Mouse (Mus musculus) A20 (cell line): ENCODE data around the gene Babam2.

Experiments used
- DNase-seq: peaks from one replicate; pipeline ENCODE4 v3.0.0-alpha.2; 2011; ENCODE audit warnings: low read depth, low spot score

Gene Babam2

DNA sequence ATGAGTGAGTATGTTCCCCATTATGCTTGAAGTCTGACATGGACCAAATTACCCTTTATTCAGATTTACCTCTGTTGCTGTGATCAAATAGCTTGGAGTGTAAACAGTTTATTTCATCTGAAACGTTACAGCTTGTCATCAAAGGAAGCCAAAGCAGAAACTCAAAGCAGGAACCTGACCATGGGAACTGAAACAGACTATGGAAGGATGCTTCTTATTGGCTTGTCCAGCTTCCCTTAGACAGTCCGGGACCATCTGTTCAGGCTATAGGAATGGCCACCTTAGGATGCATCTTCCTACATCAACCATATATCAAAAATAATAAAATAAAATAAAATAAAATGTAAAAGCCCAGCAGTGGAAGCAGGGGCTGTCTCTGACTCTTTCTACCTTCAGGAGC is 183.0 kb downstream of the Babam2 start:
- DNase-seq: no peak

DNA sequence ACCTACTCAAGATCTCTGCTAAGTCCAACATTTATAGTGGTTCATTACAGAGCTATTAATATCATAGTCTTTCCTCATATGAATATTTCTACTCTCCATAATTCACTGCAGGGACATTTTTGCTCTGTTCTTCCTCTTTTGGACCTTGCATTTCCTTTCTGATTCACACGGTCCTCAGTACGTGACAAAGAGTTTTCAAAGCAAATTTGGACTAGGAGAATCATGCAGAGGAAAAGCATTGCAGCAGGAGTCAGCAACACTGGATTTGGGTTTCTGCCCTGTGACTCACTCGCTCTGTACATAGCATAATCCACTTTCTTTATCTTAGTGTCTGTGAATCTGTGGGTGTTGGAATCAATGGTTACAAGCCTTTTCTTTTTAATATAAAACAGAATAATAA is 184.8 kb downstream of the Babam2 start:
- DNase-seq: no peak

DNA sequence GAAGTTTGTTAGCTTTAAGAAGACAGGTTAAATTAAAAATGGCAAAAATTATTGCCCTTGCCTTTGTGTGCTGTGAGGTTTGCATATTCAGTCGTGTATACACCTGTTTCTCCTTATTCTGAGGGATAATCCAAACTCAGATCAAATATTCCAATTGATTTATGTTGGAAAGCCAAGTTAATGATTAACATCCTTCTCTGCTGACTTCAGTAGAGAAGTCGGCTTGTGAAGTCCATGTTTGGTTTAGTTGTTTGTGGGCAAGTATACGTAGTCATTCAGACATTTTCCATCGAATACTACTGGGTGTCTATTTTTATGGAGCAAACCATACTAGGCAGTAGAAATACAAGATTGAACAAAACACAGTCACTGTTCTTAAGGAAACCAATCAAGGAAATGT is 187.5 kb downstream of the Babam2 start:
- no peak for DNase-seq

DNA sequence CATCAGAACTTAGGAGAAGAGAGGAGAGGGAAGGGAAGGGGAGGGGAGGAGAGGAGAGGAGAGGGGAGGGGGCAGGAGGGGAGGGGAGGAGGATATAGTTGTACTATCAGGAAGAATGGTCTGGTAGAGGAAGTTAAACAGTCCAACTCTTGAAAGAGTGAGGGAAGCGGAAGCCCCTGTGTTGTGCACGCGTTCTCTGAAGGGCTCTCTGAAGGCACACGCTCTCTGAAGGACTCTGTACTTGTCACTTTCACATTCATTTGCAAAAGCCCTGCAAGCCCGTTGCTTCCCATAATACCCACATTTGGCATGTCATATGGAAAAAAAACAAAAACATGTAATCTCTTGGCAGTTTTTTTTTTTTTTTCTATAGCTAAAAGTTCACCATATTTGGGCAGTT is 190.1 kb downstream of the Babam2 start:
- no peak for DNase-seq

DNA sequence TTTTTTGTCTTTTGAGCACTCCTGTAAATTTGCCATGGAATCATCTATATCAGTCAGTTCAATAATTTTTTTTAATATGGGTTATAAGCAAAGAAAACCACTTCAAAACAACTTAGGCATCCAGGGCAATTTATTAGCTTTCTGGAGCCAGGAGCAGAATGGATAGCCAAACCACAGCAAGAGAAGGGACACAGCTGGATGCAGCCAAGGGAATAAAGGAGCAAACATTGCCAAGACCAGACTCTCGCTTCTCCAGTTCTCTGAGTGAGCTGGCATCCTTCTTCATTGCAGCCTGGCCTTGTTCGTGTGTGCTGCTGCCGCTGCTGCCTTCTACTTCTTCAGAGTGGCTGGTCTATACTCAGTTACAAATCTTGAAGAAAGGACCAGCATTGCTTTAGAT is 190.9 kb downstream of the Babam2 start:
- DNase-seq: no peak

DNA sequence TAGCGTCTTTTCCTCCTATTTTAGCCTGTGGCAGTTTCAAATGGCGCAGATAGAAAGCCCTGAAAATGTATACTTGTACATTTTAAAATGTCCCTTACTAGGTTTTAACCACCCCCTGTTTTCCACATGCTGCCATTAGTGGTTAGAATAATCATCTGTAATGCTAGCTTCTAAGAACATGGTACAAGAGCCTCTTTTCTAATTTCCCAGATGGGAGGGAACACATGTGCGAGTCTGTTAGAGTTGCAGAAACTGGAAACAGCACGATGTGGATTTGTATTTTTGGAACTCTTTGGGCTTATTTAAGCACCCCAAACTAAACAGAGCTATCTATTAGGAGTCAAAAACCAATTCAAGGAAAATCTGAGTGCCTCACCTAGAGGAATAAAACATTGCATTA is 195.1 kb downstream of the Babam2 start:
- DNase-seq: no peak

DNA sequence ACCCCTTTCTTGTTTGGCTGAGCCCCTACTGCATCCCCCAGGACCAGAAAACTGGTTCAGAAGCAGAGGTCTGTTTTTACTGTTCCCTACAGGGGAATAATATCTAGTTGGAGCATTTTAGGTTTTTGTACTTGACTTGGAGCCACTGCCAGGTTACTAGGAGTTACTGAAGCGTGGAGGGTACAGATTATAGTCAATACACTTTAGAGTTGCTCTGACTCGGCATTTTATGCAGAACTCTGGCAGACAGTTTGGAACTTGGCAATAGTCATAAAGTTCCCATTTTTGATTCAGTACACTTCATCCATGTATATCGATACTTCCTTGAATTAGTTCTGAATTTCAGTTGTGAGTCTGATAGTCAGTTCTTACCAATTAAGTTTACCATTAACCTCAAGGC is 202.4 kb downstream of the Babam2 start:
- no peak for DNase-seq

DNA sequence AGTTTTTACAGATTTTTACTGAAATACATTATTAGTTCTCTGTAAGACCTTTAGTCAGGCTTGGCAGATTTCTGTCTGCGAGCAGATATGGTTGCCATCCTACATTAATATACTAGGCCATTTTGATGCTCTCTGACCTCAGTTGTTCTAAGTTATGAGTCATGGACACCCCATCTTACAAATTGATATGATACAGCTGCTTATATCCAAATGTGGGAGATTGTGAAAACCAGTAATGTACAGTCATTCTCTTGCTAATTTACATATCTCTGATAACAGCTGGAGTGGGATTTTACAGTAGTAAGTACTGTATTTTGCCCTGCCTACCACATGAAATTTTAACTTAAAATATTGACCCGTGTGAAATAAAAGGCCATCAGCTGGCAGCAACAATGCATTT is 204.7 kb downstream of the Babam2 start:
- no peak for DNase-seq

DNA sequence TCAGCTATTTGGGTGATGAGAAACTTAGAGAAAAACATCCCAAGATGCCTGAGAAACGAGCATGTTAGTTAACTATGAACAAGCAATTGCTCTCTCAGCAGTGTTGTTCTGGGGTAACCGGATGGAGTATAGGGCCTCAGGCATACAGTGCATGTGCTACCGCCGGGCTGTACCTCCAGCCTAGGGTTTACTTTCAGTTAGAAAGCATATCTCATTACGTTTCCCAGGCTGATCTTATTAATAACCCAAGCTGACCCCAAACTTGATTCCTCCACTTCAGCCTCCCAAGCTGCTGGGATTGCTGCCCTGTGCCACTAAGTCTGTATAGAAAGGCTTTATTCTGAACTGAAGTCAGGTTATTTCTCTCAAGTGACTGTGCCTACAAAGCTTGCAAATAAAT is 205.4 kb downstream of the Babam2 start:
- no peak for DNase-seq

DNA sequence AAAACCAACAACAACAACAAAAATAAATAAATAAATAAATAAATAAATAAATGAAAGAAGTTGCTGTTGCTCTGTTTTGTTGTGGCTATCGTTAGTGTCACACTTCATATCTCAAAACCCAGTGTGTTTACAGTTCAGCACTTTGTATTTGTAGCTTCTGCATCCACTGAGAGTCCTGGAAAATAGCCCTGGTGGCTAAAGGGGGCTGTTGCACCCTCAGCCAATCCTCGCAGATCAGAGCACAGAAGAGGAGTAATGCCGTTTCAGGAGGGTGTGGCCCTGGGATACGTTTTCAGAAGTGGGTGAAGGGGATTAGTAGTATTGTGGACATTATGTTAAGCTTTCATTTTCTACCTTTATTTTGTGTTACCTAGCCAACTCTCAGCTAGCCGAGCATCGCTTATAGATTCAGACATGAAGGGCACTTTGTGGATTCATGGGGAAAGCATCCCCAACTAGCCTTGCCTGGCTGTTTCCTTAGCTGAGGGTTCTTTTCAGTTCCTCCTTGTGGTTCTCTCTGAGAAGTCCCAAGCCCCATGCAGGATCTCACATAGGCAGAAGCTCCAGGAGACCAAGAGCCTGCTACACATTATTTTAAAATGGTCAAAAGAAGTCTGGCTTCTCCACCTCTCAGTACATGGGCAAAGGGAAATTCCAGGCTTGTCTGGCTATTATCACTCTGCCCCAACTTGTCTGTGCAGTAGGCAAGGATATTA is 207.6 kb downstream of the Babam2 start:
- DNase-seq: no peak

DNA sequence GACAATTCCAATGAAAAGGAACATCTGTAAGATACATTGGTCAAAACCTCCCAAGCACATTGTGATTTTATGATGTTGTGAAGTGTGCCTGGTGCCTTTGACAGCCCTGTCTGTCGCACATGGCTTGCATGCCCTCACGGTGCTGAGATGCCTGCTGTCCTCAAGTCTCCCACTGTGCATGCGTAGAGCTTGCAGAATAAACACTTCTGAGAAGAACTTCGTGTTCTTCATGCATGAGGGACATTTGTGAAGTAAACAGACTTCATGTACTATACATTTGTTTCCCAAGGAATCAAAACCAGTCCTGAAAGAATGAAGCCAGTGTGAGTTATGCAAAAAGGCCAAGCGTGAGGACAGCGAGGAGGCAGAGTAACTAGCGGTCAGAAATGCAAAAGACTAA is 208.3 kb downstream of the Babam2 start:
- DNase-seq: no peak

DNA sequence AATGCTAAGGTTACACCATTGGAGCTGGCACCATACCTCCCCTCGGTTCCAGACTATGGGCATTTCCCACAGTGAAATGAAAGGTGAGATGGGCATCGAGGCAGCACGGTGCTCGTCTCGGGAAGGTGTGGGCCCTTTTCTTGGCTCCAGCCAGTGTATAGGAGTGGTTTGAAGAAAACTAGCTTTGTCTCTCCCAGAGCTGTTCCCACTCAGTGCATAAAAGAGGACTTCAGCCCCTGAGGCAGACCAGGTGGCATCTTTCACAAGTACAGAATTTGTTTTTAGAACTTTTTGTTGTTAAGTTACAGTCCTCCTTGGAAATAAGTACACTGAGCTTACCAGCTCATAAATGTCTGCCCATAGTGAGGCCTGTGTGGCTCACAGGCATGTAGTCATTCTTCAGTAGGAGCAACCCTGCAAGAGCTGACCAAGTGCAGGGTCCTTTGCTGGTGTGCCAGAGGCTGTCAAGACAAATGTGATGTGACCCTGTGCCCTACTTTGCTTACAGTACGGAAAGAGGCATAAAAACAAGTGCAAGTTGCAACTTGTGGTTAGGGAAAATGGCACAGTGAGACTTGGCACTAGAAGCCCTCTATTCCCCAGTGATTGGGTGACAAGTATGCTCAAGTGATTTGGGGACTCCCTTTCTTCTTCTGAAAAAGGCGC is 208.9 kb downstream of the Babam2 start:
- no peak for DNase-seq

DNA sequence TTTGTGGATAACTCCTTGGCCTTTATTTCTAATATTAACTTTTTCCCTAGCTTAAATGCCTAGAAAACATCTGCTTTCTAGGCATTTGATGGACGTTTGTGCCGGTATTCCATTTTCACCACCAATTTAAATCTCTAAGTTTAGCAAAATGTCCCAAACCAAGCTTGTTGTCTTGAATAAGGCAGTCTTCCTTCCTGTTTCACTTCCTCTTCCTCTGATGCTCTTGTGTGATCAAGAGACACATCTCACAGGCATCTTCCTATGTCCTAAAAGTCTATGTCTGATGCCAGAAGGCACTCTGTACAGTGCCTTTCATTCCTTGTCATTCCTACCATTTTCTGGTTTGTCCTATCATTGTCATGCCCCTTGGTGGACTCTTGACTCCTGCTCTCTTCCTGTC is 210.5 kb downstream of the Babam2 start:
- peak; percentile 62 for DNase-seq

DNA sequence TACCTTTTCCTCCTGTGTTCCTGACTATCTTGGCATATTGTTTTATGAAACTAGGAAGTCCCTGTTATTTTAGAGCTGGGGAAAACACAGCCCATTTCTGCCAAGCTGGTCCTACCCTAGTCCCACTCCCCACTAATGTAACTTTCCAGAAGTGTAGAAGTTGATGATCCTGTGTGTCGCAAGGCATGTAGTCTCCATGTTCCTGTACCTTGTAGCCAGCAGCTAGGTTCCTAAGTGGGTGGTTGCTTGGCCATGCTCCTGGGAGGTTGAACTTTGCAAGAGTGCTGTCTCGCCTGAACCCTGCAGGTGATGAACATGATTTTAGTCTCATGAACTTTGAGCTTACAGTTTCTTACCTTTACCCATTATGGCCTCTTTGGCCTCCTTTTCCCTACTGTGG is 211.3 kb downstream of the Babam2 start:
- no peak for DNase-seq

DNA sequence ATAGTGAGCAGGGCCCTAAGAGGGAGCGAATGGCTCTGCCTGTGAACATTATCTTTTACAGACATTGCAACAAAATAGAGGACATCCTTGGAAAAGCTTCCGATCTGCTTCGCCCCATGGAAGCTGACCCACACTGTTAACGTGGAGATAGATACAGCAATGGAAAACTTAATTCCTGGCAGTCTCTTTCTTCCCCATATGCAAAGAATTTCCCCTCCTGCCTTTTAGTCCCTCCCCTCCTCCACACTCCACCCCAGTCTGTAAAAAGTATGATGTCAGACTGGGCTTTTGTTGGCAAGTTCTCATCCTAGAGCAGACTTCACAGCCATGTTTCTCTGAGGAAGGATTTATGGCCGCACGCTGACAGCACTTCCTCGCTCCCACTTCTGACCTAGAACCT is 218.8 kb downstream of the Babam2 start:
- no peak for DNase-seq

DNA sequence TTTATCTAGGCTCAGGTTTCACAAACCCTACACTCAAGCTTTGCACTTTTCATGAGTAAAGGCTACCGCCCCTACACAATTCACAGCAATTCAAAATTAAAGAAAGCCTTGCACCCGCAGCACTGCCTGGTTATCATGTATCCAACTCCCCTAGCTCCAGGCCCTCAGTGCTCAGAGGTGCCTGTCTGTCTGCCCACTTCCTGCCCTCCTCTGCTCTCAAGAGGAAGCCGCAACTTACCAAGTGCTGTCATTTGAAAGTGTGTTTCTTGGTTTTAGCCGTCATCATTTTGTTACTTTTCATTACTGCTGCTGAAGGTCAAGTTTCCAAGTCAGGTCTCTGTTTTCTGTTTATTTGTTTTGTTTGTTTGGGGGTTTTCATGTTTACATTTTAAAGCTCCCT is 221.1 kb downstream of the Babam2 start:
- DNase-seq: no peak

DNA sequence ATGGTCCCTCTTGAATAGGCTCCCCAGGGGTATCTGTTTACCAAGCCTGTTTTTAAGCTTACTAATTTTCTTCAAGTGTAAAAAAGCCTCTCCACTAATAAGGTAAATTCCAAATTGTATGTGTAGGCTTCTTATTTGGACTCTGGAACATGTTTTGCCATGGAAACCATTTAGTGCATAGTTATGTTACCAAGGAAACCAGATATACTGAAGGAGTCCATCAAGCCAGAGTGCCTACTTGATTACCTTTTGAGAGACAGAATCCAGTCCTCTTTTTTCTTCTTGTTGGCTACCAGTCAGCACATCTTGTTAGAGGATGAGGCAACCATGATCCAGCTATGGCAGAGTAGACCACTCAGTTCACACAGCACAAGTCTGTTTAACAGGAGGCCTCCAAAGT is 222.6 kb downstream of the Babam2 start:
- no peak for DNase-seq

DNA sequence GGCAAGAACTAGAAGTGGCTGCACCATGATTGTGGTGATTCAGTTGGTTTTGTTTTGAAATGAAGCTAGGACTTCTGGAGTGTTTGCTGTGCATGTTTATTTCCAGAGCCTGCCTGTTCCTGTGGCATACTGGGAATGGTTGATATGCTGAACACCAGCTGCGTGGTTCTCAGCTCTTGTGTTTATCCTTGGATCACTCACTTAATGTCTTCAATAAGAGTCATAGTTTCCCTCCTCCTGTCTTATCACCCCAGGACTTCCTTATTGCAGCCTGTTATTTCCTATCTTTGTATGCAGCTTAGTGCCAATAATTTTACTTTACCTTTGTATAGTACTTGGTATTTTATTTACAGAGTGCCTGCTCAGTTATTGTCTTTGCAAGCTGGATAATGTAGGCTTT is 223.4 kb downstream of the Babam2 start:
- no peak for DNase-seq

DNA sequence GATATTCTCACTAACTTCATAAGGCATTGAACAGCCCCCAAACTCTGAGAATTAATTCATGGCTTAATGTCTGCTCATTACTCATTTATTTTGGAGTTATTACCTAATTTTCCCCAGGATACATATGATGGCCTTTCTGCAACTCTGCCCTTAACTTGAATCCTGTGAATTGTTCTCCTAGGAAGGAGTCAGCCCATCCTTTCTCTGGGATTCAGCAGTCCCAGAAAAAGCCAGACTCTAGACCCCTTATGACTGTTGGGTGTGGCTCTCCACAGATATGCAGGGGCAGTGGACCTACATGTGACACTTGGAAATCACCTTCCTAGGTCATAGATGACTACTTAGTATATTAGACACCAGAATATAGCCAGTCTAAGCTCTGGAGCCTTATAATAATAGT is 226.6 kb downstream of the Babam2 start:
- DNase-seq: no peak

DNA sequence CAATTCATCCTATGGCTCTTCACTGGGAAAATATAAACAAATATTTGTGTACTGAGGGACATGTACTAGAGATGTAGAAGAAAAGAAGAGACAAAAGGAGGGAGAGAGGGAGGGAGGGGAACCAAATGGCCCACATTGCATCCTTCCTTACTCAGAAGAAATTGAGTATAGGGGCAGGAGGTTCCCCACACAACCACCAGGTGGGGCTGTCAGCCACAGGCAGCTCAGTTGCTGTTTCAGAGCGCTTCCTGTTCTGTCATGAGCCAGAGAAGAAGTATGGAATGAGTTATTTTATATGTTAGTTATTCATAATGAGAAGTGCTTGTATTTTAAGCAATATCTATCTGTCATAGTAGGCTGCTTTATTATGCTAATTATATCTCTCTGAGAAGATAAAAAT is 229.1 kb downstream of the Babam2 start:
- peak; percentile 50 for DNase-seq

DNA sequence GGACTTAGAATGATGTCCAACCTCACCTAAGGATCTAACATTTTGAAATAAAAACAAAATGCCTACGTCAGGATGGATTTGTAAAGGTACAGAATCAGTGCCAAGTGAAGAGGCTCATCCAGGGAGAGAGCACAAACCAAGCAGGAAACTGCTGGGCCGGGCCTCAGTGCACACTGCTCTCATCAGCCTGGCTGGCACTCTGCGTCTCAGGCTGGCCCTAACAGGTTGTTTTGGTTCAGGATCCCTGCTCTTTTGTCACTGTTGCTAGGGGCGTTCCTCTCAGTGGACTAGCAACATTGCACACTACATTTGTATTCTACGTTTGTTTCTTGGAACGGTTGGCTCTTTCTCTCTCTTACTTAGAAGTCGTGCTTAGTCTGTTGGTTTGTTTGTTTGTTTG is 231.5 kb downstream of the Babam2 start:
- DNase-seq: no peak

DNA sequence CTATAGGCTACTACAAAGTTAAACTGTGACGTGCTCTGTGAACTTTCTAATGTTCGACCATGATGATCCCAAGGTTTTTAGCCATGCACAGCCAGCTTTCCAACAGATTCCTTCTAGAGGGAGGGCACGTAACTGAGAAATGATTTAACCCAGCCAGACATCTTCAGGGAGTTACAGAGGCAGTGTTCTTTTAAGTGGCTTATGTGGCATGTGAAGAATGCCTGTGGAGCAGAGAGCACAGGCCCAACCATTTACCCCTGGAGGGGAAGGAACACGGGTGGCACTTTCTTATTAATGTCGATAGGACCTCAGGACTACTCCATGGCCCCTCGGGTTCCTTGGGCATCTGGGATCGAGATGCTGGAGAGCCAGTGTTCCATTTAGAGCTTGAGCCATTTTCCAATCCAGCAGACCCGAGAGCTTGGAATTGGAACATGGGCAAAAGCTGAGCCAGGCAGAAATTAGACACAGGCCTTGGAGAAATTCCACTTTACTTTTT is 233.7 kb downstream of the Babam2 start:
- no peak for DNase-seq

DNA sequence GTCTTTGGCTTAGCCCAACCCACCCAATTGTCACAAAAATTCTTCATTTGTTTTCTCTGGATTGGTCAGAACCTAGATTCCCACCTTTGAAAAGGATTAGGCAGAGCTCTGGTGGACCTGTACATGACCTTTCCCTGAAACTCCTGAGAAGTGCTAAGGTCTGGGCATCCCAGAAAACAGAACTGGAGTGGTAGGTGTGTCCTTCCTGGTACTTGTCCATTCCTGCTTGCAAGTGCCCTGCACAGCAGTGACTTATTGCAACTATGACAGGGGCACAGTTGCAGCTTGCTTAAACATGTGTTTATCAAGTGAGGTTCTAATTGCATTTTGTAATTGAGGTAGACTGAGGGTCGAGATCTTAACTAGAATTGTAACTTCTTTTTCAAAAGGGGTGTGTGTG is 234.2 kb downstream of the Babam2 start:
- DNase-seq: no peak

DNA sequence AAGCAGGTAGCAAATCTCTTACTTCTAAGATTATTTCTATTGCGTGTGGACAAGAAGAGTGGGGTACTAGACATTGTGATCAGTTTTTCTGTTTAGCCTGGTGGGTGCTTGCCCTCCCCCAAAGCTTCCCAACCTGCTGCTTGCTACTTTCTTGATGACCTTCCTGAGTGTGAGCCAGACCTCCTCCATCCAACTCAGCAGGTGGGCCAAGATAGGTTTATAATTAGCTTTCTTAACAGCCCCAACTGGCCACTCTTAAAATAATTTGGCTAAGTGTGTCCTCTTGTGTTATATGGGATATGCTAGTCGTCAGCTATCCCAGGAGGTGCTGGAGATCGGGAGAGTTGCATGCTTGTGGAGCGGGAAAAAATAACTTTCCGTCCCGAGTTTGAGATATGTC is 235.8 kb downstream of the Babam2 start:
- DNase-seq: no peak
